Mouse (Mus musculus): ENCODE data around the gene Ism1. TPM values are rescaled to one million over a fixed set of nuclear protein-coding genes. Genes with fewer than 3 reads are reported as not detected.

Gene Ism1
- polyA plus RNA-seq, 1 experiment = 0.02 TPM

DNA sequence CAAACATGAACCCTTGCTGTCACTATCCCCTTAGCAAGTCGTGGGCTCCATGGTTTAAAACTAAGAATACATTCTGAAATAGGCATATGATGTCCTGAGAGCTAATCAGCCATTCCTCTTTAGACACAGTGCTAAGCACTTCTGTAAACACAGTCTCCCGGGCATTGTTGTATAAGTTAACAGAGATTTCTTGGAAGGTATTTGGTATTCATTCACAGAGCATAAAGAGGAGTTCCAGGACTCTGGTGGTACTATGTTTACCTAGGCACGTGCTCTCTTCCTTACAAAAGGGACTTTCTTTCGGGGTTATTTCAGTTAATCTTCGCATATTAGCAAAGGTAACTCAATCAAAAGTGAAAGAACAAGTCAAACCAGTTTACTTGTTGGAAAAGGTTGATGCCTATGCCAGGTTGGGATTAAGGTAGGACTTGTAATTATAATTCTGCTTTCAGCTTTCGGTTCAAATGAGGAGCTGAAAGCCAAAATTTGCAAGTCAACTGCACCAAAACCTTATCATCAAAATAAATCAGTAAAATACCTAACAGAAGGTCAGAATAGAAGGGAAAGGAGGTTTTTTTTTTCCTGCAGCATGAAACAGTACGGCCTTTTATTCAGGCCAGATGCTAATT, 36.1 kb upstream of the Ism1 start:
- H3K79me3 ChIP-seq (ENCODE audit: low read depth) = no peaks in the 10 kb centered on the region
- H3K27me3 ChIP-seq (ENCODE audit: control insufficient read depth, insufficient read depth, insufficient read length) = no peaks in the 10 kb centered on the region
- H3ac ChIP-seq (ENCODE audit: control insufficient read depth, insufficient read length, low read depth) = no peak overlapping the region
- no peaks in the 10 kb centered on the region for H3K79me2 ChIP-seq (ENCODE audit: control insufficient read depth, insufficient read depth)
- TF ChIP-seq USF1 (IDR thresholded peaks at IDR 0.05; ENCODE audit: low read depth) = no peak
- no peak for TF ChIP-seq CEBPB (IDR thresholded peaks at IDR 0.05; ENCODE audit: low read depth)
- no peak for TF ChIP-seq MYOD1 (IDR thresholded peaks at IDR 0.05; ENCODE audit: control insufficient read depth, insufficient read length, low read depth)
- no peak for TF ChIP-seq MYOG (IDR thresholded peaks at IDR 0.05; ENCODE audit: control insufficient read depth, extremely low read depth, insufficient read length)
- TF ChIP-seq FOSL1 (IDR thresholded peaks at IDR 0.05; ENCODE audit: insufficient read depth, low read length, poor library complexity, severe bottlenecking) = no peak
- no peak for TF ChIP-seq MAX (IDR thresholded peaks at IDR 0.05)
- TF ChIP-seq CTCF (IDR thresholded peaks at IDR 0.05; ENCODE audit: control insufficient read depth, insufficient read depth, insufficient read length) = no peak
- H3K4me3 ChIP-seq (ENCODE audit: insufficient read depth, poor library complexity, severe bottlenecking) = no peak overlapping the region
- no peaks in the 10 kb centered on the region for H3K36me3 ChIP-seq (ENCODE audit: control insufficient read depth, insufficient read depth)

DNA sequence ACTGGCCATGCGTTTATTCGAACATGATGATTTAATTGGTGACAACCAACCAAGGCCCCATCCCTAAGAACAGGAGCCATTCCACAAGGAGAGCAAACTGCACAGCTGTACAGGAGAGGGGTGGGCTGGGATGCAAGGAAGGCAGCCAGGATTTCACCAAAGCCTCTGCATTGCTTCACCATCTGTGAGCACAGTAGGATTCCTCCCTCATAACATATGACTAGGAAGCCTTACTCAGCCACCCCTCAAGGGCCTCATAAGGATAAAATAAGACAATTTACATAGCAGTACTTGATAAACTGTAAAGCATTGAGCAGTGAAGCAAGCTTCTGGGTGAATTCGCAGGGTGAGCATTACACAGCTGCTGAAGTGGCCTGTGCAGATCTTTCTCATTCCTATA, 28.5 kb upstream of the Ism1 start:
- TF ChIP-seq CEBPB (IDR thresholded peaks at IDR 0.05; ENCODE audit: low read depth) = no peak
- no peak for TF ChIP-seq USF1 (IDR thresholded peaks at IDR 0.05; ENCODE audit: low read depth)
- no peak for TF ChIP-seq MYOG (IDR thresholded peaks at IDR 0.05; ENCODE audit: control insufficient read depth, extremely low read depth, insufficient read length)
- no peak for TF ChIP-seq MYOD1 (IDR thresholded peaks at IDR 0.05; ENCODE audit: control insufficient read depth, insufficient read length, low read depth)
- TF ChIP-seq CTCF (IDR thresholded peaks at IDR 0.05; ENCODE audit: control insufficient read depth, insufficient read depth, insufficient read length) = no peak
- TF ChIP-seq FOSL1 (IDR thresholded peaks at IDR 0.05; ENCODE audit: insufficient read depth, low read length, poor library complexity, severe bottlenecking) = no peak
- no peak for TF ChIP-seq MAX (IDR thresholded peaks at IDR 0.05)
- no peaks in the 10 kb centered on the region for H3K79me2 ChIP-seq (ENCODE audit: control insufficient read depth, insufficient read depth)
- H3K79me3 ChIP-seq (ENCODE audit: low read depth) = no peaks in the 10 kb centered on the region
- H3K4me3 ChIP-seq (ENCODE audit: insufficient read depth, poor library complexity, severe bottlenecking) = no peak overlapping the region
- H3K36me3 ChIP-seq (ENCODE audit: control insufficient read depth, insufficient read depth) = no peaks in the 10 kb centered on the region
- H3ac ChIP-seq (ENCODE audit: control insufficient read depth, insufficient read length, low read depth) = no peak overlapping the region
- H3K27me3 ChIP-seq (ENCODE audit: control insufficient read depth, insufficient read depth, insufficient read length) = no peaks in the 10 kb centered on the region

DNA sequence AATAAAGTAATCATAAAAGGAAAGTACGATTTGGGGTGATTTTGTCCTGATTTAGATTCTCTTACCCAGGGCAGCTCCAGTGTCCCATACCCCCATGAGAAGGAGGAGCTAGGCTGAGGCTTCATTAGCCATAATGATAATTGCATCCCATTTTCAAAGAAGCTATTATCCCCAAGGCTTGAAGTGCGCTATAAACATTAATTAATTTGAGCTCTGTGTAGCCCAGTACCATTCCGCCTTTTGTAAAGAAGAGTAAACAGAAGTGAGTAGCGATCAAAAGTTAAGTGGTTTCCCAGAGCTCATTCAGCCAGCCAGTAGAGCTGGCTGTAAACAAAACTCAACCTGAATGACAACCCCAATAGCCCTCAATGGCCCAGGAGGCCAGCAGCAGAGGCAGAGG, 21.2 kb upstream of the Ism1 start:
- H3K27me3 ChIP-seq (ENCODE audit: control insufficient read depth, insufficient read depth, insufficient read length) = no peaks in the 10 kb centered on the region
- no peaks in the 10 kb centered on the region for H3K79me3 ChIP-seq (ENCODE audit: low read depth)
- TF ChIP-seq MYOG (IDR thresholded peaks at IDR 0.05; ENCODE audit: control insufficient read depth, extremely low read depth, insufficient read length) (no peak), CEBPB (IDR thresholded peaks at IDR 0.05; ENCODE audit: low read depth) (no peak), USF1 (IDR thresholded peaks at IDR 0.05; ENCODE audit: low read depth) (no peak), MAX (IDR thresholded peaks at IDR 0.05) (no peak), MYOD1 (IDR thresholded peaks at IDR 0.05; ENCODE audit: control insufficient read depth, insufficient read length, low read depth) (no peak), CTCF (IDR thresholded peaks at IDR 0.05; ENCODE audit: control insufficient read depth, insufficient read depth, insufficient read length) (no peak), FOSL1 (IDR thresholded peaks at IDR 0.05; ENCODE audit: insufficient read depth, low read length, poor library complexity, severe bottlenecking) (no peak)
- H3K4me3 ChIP-seq (ENCODE audit: insufficient read depth, poor library complexity, severe bottlenecking) = no peak overlapping the region
- H3K36me3 ChIP-seq (ENCODE audit: control insufficient read depth, insufficient read depth) = no peaks in the 10 kb centered on the region
- no peaks in the 10 kb centered on the region for H3K79me2 ChIP-seq (ENCODE audit: control insufficient read depth, insufficient read depth)
- no peak overlapping the region for H3ac ChIP-seq (ENCODE audit: control insufficient read depth, insufficient read length, low read depth)

DNA sequence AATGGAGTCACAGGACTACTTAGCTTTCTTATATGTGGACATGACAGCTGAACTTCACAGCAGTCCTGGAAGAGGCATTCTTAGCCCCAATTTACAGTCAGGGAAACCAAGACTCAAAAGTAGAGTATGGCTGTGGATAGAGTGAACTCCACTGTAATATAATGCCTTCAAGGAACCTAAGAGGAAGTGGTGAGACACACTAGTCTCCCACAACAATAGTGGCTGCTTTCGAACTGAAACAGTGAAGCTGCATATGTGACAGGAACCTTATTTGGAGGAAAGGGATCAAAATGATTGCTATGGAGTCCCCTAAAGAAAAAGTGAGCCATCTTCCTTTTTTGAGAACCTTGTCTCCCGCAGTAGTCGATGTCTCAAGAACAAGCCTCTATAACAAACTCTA, 6.1 kb upstream of the Ism1 start:
- Histone ChIP-seq H3K27me3 (ENCODE audit: control insufficient read depth, insufficient read depth, insufficient read length) (peaks cover 8% of the 10 kb centered on the region), H3K79me2 (ENCODE audit: control insufficient read depth, insufficient read depth) (no peaks in the 10 kb centered on the region), H3K4me3 (ENCODE audit: insufficient read depth, poor library complexity, severe bottlenecking) (no peak overlapping the region), H3K79me3 (ENCODE audit: low read depth) (no peaks in the 10 kb centered on the region), H3K36me3 (ENCODE audit: control insufficient read depth, insufficient read depth) (no peaks in the 10 kb centered on the region), H3ac (ENCODE audit: control insufficient read depth, insufficient read length, low read depth) (no peak overlapping the region)
- TF ChIP-seq USF1 (IDR thresholded peaks at IDR 0.05; ENCODE audit: low read depth) (no peak), MAX (IDR thresholded peaks at IDR 0.05) (no peak), CTCF (IDR thresholded peaks at IDR 0.05; ENCODE audit: control insufficient read depth, insufficient read depth, insufficient read length) (no peak), MYOD1 (IDR thresholded peaks at IDR 0.05; ENCODE audit: control insufficient read depth, insufficient read length, low read depth) (no peak), CEBPB (IDR thresholded peaks at IDR 0.05; ENCODE audit: low read depth) (no peak), FOSL1 (IDR thresholded peaks at IDR 0.05; ENCODE audit: insufficient read depth, low read length, poor library complexity, severe bottlenecking) (no peak), MYOG (IDR thresholded peaks at IDR 0.05; ENCODE audit: control insufficient read depth, extremely low read depth, insufficient read length) (no peak)

DNA sequence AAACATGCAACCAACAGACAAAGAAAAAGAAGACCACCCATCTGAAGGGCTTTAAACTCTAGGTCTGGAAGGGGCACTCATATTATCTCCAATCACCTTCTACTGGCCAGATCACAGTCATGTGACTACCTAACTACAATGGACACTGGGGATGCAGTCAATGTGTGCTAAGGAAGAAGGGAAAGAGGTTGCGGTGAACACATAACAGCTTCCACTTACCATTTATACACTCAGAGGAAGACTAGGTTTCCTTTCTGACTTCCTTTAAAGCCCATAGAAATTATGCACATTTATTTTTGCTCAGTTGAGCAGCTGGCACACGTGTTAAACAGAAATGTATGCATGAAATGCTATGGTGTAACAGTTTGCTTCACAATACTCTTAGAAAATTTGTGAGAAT, 5.6 kb upstream of the Ism1 start:
- no peaks in the 10 kb centered on the region for H3K36me3 ChIP-seq (ENCODE audit: control insufficient read depth, insufficient read depth)
- TF ChIP-seq USF1 (IDR thresholded peaks at IDR 0.05; ENCODE audit: low read depth) (no peak), CTCF (IDR thresholded peaks at IDR 0.05; ENCODE audit: control insufficient read depth, insufficient read depth, insufficient read length) (no peak), MAX (IDR thresholded peaks at IDR 0.05) (no peak), MYOD1 (IDR thresholded peaks at IDR 0.05; ENCODE audit: control insufficient read depth, insufficient read length, low read depth) (no peak), MYOG (IDR thresholded peaks at IDR 0.05; ENCODE audit: control insufficient read depth, extremely low read depth, insufficient read length) (no peak), FOSL1 (IDR thresholded peaks at IDR 0.05; ENCODE audit: insufficient read depth, low read length, poor library complexity, severe bottlenecking) (no peak), CEBPB (IDR thresholded peaks at IDR 0.05; ENCODE audit: low read depth) (no peak)

More for the DNA sequence above, 5.6 kb upstream of the Ism1 start:
- Histone ChIP-seq H3K27me3 (ENCODE audit: control insufficient read depth, insufficient read depth, insufficient read length) (peaks cover 14% of the 10 kb centered on the region), H3K79me3 (ENCODE audit: low read depth) (no peaks in the 10 kb centered on the region), H3ac (ENCODE audit: control insufficient read depth, insufficient read length, low read depth) (no peak overlapping the region), H3K79me2 (ENCODE audit: control insufficient read depth, insufficient read depth) (no peaks in the 10 kb centered on the region), H3K4me3 (ENCODE audit: insufficient read depth, poor library complexity, severe bottlenecking) (no peak overlapping the region)

All from C2C12 (cell line).